Mouse (Mus musculus): ENCODE measurements at regions not wholly inside any gene's neighbourhood (a gene's known extent, or its start where the extent isn't known, plus 50 kb on each side); places are given as distances from the start of the nearest gene placed in this dataset.

GRCm38 (mm10) chr5:119478331-119478730 is 192.1 kb upstream of the Tbx3 start:
- DNase-seq (ENCODE audit: low spot score): no peak

GRCm38 (mm10) chr5:119480191-119481190 is 190.0 kb upstream of the Tbx3 start:
- ATAC-seq: no peak
- Histone ChIP-seq H3K27me3 (replicated peaks; ENCODE audit: control insufficient read depth, insufficient read depth, low read length) (no peaks in the 10 kb centered on the region), H3K36me3 (ENCODE audit: control insufficient read depth, insufficient read depth, low read length) (no peaks in the 10 kb centered on the region), H3K4me1 (ENCODE audit: control insufficient read depth, insufficient read depth, low read length) (no peaks in the 10 kb centered on the region), H3K4me3 (ENCODE audit: low read depth, low read length) (no peak overlapping the region), H3K4me2 (ENCODE audit: low read length) (no peak overlapping the region), H3K27ac (ENCODE audit: low read depth, low read length) (no peak overlapping the region), H3K9me3 (replicated peaks; ENCODE audit: control insufficient read depth, low read length) (no peaks in the 10 kb centered on the region), H3K9ac (ENCODE audit: low read length) (no peak overlapping the region)
- DNase-seq (ENCODE audit: low spot score): peak; percentile 31
- 49% methylated on average over 28 of the region's 28 CpGs for WGBS

More at GRCm38 (mm10) chr5:119478331-119478730, 192.1 kb upstream of the Tbx3 start:
- no peak for ATAC-seq
- Histone ChIP-seq H3K27ac (ENCODE audit: low read depth, low read length) (no peak overlapping the region), H3K9me3 (replicated peaks; ENCODE audit: control insufficient read depth, low read length) (no peaks in the 10 kb centered on the region), H3K4me2 (ENCODE audit: low read length) (no peak overlapping the region), H3K4me3 (ENCODE audit: low read depth, low read length) (no peak overlapping the region), H3K4me1 (ENCODE audit: control insufficient read depth, insufficient read depth, low read length) (no peaks in the 10 kb centered on the region), H3K9ac (ENCODE audit: low read length) (no peak overlapping the region), H3K36me3 (ENCODE audit: control insufficient read depth, insufficient read depth, low read length) (no peaks in the 10 kb centered on the region), H3K27me3 (replicated peaks; ENCODE audit: control insufficient read depth, insufficient read depth, low read length) (no peaks in the 10 kb centered on the region)
- 90% methylated on average over 4 of the region's 4 CpGs for WGBS

- no peak overlapping the region for H3K4me2 ChIP-seq (ENCODE audit: low read length)
- ATAC-seq: no peak
- no peak overlapping the region for H3K4me3 ChIP-seq (ENCODE audit: low read depth, low read length)
- H3K9me3 ChIP-seq (replicated peaks; ENCODE audit: control insufficient read depth, low read length): no peaks in the 10 kb centered on the region
- no peaks in the 10 kb centered on the region for H3K4me1 ChIP-seq (ENCODE audit: control insufficient read depth, insufficient read depth, low read length)
- H3K27ac ChIP-seq (ENCODE audit: low read depth, low read length): no peak overlapping the region
- WGBS: 89% methylated on average over 8 of the region's 8 CpGs
- H3K36me3 ChIP-seq (ENCODE audit: control insufficient read depth, insufficient read depth, low read length): no peaks in the 10 kb centered on the region
- H3K9ac ChIP-seq (ENCODE audit: low read length): no peak overlapping the region
- DNase-seq (ENCODE audit: low spot score): no peak
- H3K27me3 ChIP-seq (replicated peaks; ENCODE audit: control insufficient read depth, insufficient read depth, low read length): no peaks in the 10 kb centered on the region
These were observed 186.8 kb upstream of the Tbx3 start for GRCm38 (mm10) chr5:119483706-119484105.

- no peak for ATAC-seq
These were observed 184.3 kb upstream of the Tbx3 start for GRCm38 (mm10) chr5:119486196-119486595.

GRCm38 (mm10) chr5:119487184-119487583 is 183.3 kb upstream of the Tbx3 start:
- no peak overlapping the region for H3K4me3 ChIP-seq (ENCODE audit: low read depth, low read length)
- H3K27ac ChIP-seq (ENCODE audit: low read depth, low read length): no peak overlapping the region
- no peaks in the 10 kb centered on the region for H3K27me3 ChIP-seq (replicated peaks; ENCODE audit: control insufficient read depth, insufficient read depth, low read length)
- no peaks in the 10 kb centered on the region for H3K4me1 ChIP-seq (ENCODE audit: control insufficient read depth, insufficient read depth, low read length)
- H3K36me3 ChIP-seq (ENCODE audit: control insufficient read depth, insufficient read depth, low read length): no peaks in the 10 kb centered on the region
- H3K9ac ChIP-seq (ENCODE audit: low read length): no peak overlapping the region
- no peaks in the 10 kb centered on the region for H3K9me3 ChIP-seq (replicated peaks; ENCODE audit: control insufficient read depth, low read length)
- no peak overlapping the region for H3K4me2 ChIP-seq (ENCODE audit: low read length)
- DNase-seq (ENCODE audit: low spot score) (no peak), ATAC-seq (no peak)
- 75% methylated on average over 8 of the region's 8 CpGs for WGBS

More at GRCm38 (mm10) chr5:119486196-119486595, 184.3 kb upstream of the Tbx3 start:
- no peaks in the 10 kb centered on the region for H3K36me3 ChIP-seq (ENCODE audit: control insufficient read depth, insufficient read depth, low read length)
- DNase-seq (ENCODE audit: low spot score): no peak
- H3K27me3 ChIP-seq (replicated peaks; ENCODE audit: control insufficient read depth, insufficient read depth, low read length): no peaks in the 10 kb centered on the region
- H3K4me1 ChIP-seq (ENCODE audit: control insufficient read depth, insufficient read depth, low read length): no peaks in the 10 kb centered on the region
- no peak overlapping the region for H3K4me3 ChIP-seq (ENCODE audit: low read depth, low read length)
- no peak overlapping the region for H3K9ac ChIP-seq (ENCODE audit: low read length)
- no peak overlapping the region for H3K27ac ChIP-seq (ENCODE audit: low read depth, low read length)
- no peaks in the 10 kb centered on the region for H3K9me3 ChIP-seq (replicated peaks; ENCODE audit: control insufficient read depth, low read length)
- no peak overlapping the region for H3K4me2 ChIP-seq (ENCODE audit: low read length)

GRCm38 (mm10) chr5:119497501-119497900 is 173.0 kb upstream of the Tbx3 start:
- DNase-seq (ENCODE audit: low spot score): peak; percentile 45
- no peak overlapping the region for H3K4me3 ChIP-seq (ENCODE audit: low read depth, low read length)
- no peak overlapping the region for H3K27ac ChIP-seq (ENCODE audit: low read depth, low read length)
- no peaks in the 10 kb centered on the region for H3K36me3 ChIP-seq (ENCODE audit: control insufficient read depth, insufficient read depth, low read length)
- no peaks in the 10 kb centered on the region for H3K4me1 ChIP-seq (ENCODE audit: control insufficient read depth, insufficient read depth, low read length)
- no peak overlapping the region for H3K4me2 ChIP-seq (ENCODE audit: low read length)
- H3K9me3 ChIP-seq (replicated peaks; ENCODE audit: control insufficient read depth, low read length): no peaks in the 10 kb centered on the region
- WGBS: 77% methylated on average over 1 of the region's 1 CpGs
- H3K27me3 ChIP-seq (replicated peaks; ENCODE audit: control insufficient read depth, insufficient read depth, low read length): no peaks in the 10 kb centered on the region
- H3K9ac ChIP-seq (ENCODE audit: low read length): no peak overlapping the region
- ATAC-seq: no peak

- H3K27me3 ChIP-seq (replicated peaks; ENCODE audit: control insufficient read depth, insufficient read depth, low read length): no peaks in the 10 kb centered on the region
- no peak overlapping the region for H3K27ac ChIP-seq (ENCODE audit: low read depth, low read length)
- 71% methylated on average over 6 of the region's 6 CpGs for WGBS
- no peak overlapping the region for H3K4me2 ChIP-seq (ENCODE audit: low read length)
- DNase-seq (ENCODE audit: low spot score) (no peak), ATAC-seq (no peak)
- H3K4me3 ChIP-seq (ENCODE audit: low read depth, low read length): no peak overlapping the region
- H3K36me3 ChIP-seq (ENCODE audit: control insufficient read depth, insufficient read depth, low read length): no peaks in the 10 kb centered on the region
- H3K9ac ChIP-seq (ENCODE audit: low read length): no peak overlapping the region
- H3K9me3 ChIP-seq (replicated peaks; ENCODE audit: control insufficient read depth, low read length): no peaks in the 10 kb centered on the region
- H3K4me1 ChIP-seq (ENCODE audit: control insufficient read depth, insufficient read depth, low read length): no peaks in the 10 kb centered on the region
These were observed 172.0 kb upstream of the Tbx3 start for GRCm38 (mm10) chr5:119498431-119498830.

GRCm38 (mm10) chr5:119507709-119508108 is 162.8 kb upstream of the Tbx3 start:
- Histone ChIP-seq H3K27ac (ENCODE audit: low read depth, low read length) (no peak overlapping the region), H3K4me3 (ENCODE audit: low read depth, low read length) (no peak overlapping the region), H3K4me2 (ENCODE audit: low read length) (no peak overlapping the region), H3K9me3 (replicated peaks; ENCODE audit: control insufficient read depth, low read length) (no peaks in the 10 kb centered on the region), H3K36me3 (ENCODE audit: control insufficient read depth, insufficient read depth, low read length) (no peaks in the 10 kb centered on the region), H3K27me3 (replicated peaks; ENCODE audit: control insufficient read depth, insufficient read depth, low read length) (no peaks in the 10 kb centered on the region), H3K9ac (ENCODE audit: low read length) (no peak overlapping the region), H3K4me1 (ENCODE audit: control insufficient read depth, insufficient read depth, low read length) (no peaks in the 10 kb centered on the region)
- ATAC-seq (no peak), DNase-seq (ENCODE audit: low spot score) (no peak)
- WGBS: 75% methylated on average over 14 of the region's 14 CpGs

- Histone ChIP-seq H3K4me1 (ENCODE audit: control insufficient read depth, insufficient read depth, low read length) (no peaks in the 10 kb centered on the region), H3K9ac (ENCODE audit: low read length) (no peak overlapping the region), H3K4me2 (ENCODE audit: low read length) (no peak overlapping the region), H3K27me3 (replicated peaks; ENCODE audit: control insufficient read depth, insufficient read depth, low read length) (no peaks in the 10 kb centered on the region), H3K9me3 (replicated peaks; ENCODE audit: control insufficient read depth, low read length) (no peaks in the 10 kb centered on the region), H3K27ac (ENCODE audit: low read depth, low read length) (no peak overlapping the region), H3K36me3 (ENCODE audit: control insufficient read depth, insufficient read depth, low read length) (no peaks in the 10 kb centered on the region), H3K4me3 (ENCODE audit: low read depth, low read length) (no peak overlapping the region)
- DNase-seq (ENCODE audit: low spot score) (no peak), ATAC-seq (no peak)
- 81% methylated on average over 19 of the region's 19 CpGs for WGBS
These were observed 151.8 kb upstream of the Tbx3 start for GRCm38 (mm10) chr5:119518506-119519252.
